Mouse (Mus musculus): Measurements from ENCODE around the gene Cd180. TPM values are rescaled to one million over a fixed set of nuclear protein-coding genes. Genes with fewer than 3 reads are reported as not detected.

Gene Cd180
- polyA plus RNA-seq, 1 experiment from 2014 or later: 0.42 TPM

- WGBS: 74% methylated on average over 17 of the region's 17 CpGs
Measured at GRCm38 (mm10) chr13:102746803-102747561, 53.6 kb downstream of the Cd180 start.

GRCm38 (mm10) chr13:102749194-102749593, 55.8 kb downstream of the Cd180 start:
- Histone ChIP-seq H3K9me3 (ENCODE audit: control insufficient read depth, low read length) (no peaks in the 10 kb centered on the region), H3K4me1 (replicated peaks; ENCODE audit: control insufficient read depth, insufficient read depth) (no peaks in the 10 kb centered on the region), H3K4me2 (replicated peaks; ENCODE audit: low read depth) (no peak overlapping the region), H3K36me3 (ENCODE audit: control insufficient read depth, insufficient read depth, low read length) (peaks cover 21% of the 10 kb centered on the region), H3K27me3 (ENCODE audit: control insufficient read depth, insufficient read depth, low read length) (no peaks in the 10 kb centered on the region), H3K9ac (ENCODE audit: low read length) (no peak overlapping the region), H3K4me3 (ENCODE audit: low read depth, low read length) (no peak overlapping the region), H3K27ac (replicated peaks) (no peak overlapping the region)
- no peak for DNase-seq (ENCODE audit: low spot score)
- TF ChIP-seq EP300 (optimal IDR thresholded peaks at IDR 0.05) (no peak), CTCF (IDR thresholded peaks at IDR 0.05; ENCODE audit: low read depth) (no peak)
- 63% methylated on average over 6 of the region's 6 CpGs for WGBS
- no peak for ATAC-seq (ENCODE audit: low FRiP score, low TSS enrichment)

More at GRCm38 (mm10) chr13:102746803-102747561, 53.6 kb downstream of the Cd180 start:
- Histone ChIP-seq H3K36me3 (ENCODE audit: control insufficient read depth, insufficient read depth, low read length) (peaks cover 21% of the 10 kb centered on the region), H3K4me2 (replicated peaks; ENCODE audit: low read depth) (no peak overlapping the region), H3K27me3 (ENCODE audit: control insufficient read depth, insufficient read depth, low read length) (no peaks in the 10 kb centered on the region), H3K4me1 (replicated peaks; ENCODE audit: control insufficient read depth, insufficient read depth) (no peaks in the 10 kb centered on the region), H3K27ac (replicated peaks) (no peak overlapping the region), H3K9me3 (ENCODE audit: control insufficient read depth, low read length) (no peaks in the 10 kb centered on the region), H3K4me3 (ENCODE audit: low read depth, low read length) (no peak overlapping the region), H3K9ac (ENCODE audit: low read length) (no peak overlapping the region)
- ATAC-seq (ENCODE audit: low FRiP score, low TSS enrichment): no peak
- DNase-seq (ENCODE audit: low spot score): no peak
- TF ChIP-seq CTCF (IDR thresholded peaks at IDR 0.05; ENCODE audit: low read depth) (no peak), EP300 (optimal IDR thresholded peaks at IDR 0.05) (no peak)

GRCm38 (mm10) chr13:102749891-102750290, 56.5 kb downstream of the Cd180 start:
- no peak overlapping the region for H3K27ac ChIP-seq (replicated peaks)
- WGBS: 65% methylated on average over 10 of the region's 10 CpGs
- ATAC-seq (ENCODE audit: low FRiP score, low TSS enrichment): no peak

GRCm38 (mm10) chr13:102753714-102754556, 60.6 kb downstream of the Cd180 start:
- Histone ChIP-seq H3K36me3 (ENCODE audit: control insufficient read depth, insufficient read depth, low read length) (peaks cover 27% of the 10 kb centered on the region), H3K27ac (replicated peaks) (no peak overlapping the region), H3K4me1 (replicated peaks; ENCODE audit: control insufficient read depth, insufficient read depth) (no peaks in the 10 kb centered on the region), H3K9me3 (ENCODE audit: control insufficient read depth, low read length) (no peaks in the 10 kb centered on the region), H3K4me3 (ENCODE audit: low read depth, low read length) (no peak overlapping the region), H3K9ac (ENCODE audit: low read length) (no peak overlapping the region), H3K27me3 (ENCODE audit: control insufficient read depth, insufficient read depth, low read length) (no peaks in the 10 kb centered on the region), H3K4me2 (replicated peaks; ENCODE audit: low read depth) (no peak overlapping the region)
- WGBS: 64% methylated on average over 19 of the region's 19 CpGs
- TF ChIP-seq EP300 (optimal IDR thresholded peaks at IDR 0.05): no peak
- no peak for TF ChIP-seq CTCF (IDR thresholded peaks at IDR 0.05; ENCODE audit: low read depth)
- ATAC-seq (ENCODE audit: low FRiP score, low TSS enrichment) (no peak), DNase-seq (ENCODE audit: low spot score) (no peak)

More at GRCm38 (mm10) chr13:102749891-102750290, 56.5 kb downstream of the Cd180 start:
- DNase-seq (ENCODE audit: low spot score): no peak
- H3K27me3 ChIP-seq (ENCODE audit: control insufficient read depth, insufficient read depth, low read length): no peaks in the 10 kb centered on the region
- no peak overlapping the region for H3K9ac ChIP-seq (ENCODE audit: low read length)
- H3K9me3 ChIP-seq (ENCODE audit: control insufficient read depth, low read length): no peaks in the 10 kb centered on the region
- H3K4me2 ChIP-seq (replicated peaks; ENCODE audit: low read depth): no peak overlapping the region
- no peak for TF ChIP-seq CTCF (IDR thresholded peaks at IDR 0.05; ENCODE audit: low read depth)
- TF ChIP-seq EP300 (optimal IDR thresholded peaks at IDR 0.05): no peak
- no peak overlapping the region for H3K4me3 ChIP-seq (ENCODE audit: low read depth, low read length)
- no peaks in the 10 kb centered on the region for H3K4me1 ChIP-seq (replicated peaks; ENCODE audit: control insufficient read depth, insufficient read depth)
- peaks cover 21% of the 10 kb centered on the region for H3K36me3 ChIP-seq (ENCODE audit: control insufficient read depth, insufficient read depth, low read length)

- Histone ChIP-seq H3K9ac (ENCODE audit: low read length) (no peak overlapping the region), H3K27me3 (ENCODE audit: control insufficient read depth, insufficient read depth, low read length) (no peaks in the 10 kb centered on the region), H3K4me1 (replicated peaks; ENCODE audit: control insufficient read depth, insufficient read depth) (no peaks in the 10 kb centered on the region), H3K4me3 (ENCODE audit: low read depth, low read length) (no peak overlapping the region), H3K27ac (replicated peaks) (no peak overlapping the region), H3K36me3 (ENCODE audit: control insufficient read depth, insufficient read depth, low read length) (peaks cover 23% of the 10 kb centered on the region), H3K4me2 (replicated peaks; ENCODE audit: low read depth) (no peak overlapping the region), H3K9me3 (ENCODE audit: control insufficient read depth, low read length) (no peaks in the 10 kb centered on the region)
- 89% methylated on average over 8 of the region's 8 CpGs for WGBS
- DNase-seq (ENCODE audit: low spot score) (no peak), ATAC-seq (ENCODE audit: low FRiP score, low TSS enrichment) (no peak)
- no peak for TF ChIP-seq EP300 (optimal IDR thresholded peaks at IDR 0.05)
- TF ChIP-seq CTCF (IDR thresholded peaks at IDR 0.05; ENCODE audit: low read depth): no peak
Measured at GRCm38 (mm10) chr13:102755124-102755523, 61.8 kb downstream of the Cd180 start.

Measured in stomach, postnatal 0 days (tissue).